Mouse (Mus musculus) liver, postnatal 0 days (tissue): ENCODE results near the gene Nceh1. TPM values are rescaled to one million over a fixed set of nuclear protein-coding genes. Genes with fewer than 3 reads are reported as not detected.

Experiments
- ATAC-seq: fragments of 200-750 bp; cut with Nextera tagmentation; 2 replicates; pipeline ENCODE4 v1.8.0; 2017; ENCODE audit warnings: mild to moderate bottlenecking, moderate library complexity
- DNase-seq: peaks from one replicate; pipeline ENCODE4 v3.0.0-alpha.2; 2016
- H3K27ac ChIP-seq: fragments of 300-500 bp; sonication (generic); 2 replicates; pipeline ENCODE4 v1.5.1; 2014; ENCODE audit warnings: antibody characterized with exemption, moderate library complexity, mild to moderate bottlenecking, low read depth
- H3K27me3 ChIP-seq: fragments of 300-500 bp; sonication (generic); 2 replicates; pipeline ENCODE4 v1.6.1; 2014; ENCODE audit warnings: low read length, control low read depth, mixed read lengths; ENCODE audit not compliant: insufficient read depth
- H3K36me3 ChIP-seq: fragments of 300-500 bp; sonication (generic); replicated peaks from 2 replicates; pipeline ENCODE4 v1.6.1; 2014; ENCODE audit warnings: mild to moderate bottlenecking, control low read depth, low read length, moderate library complexity, mixed read lengths; ENCODE audit not compliant: insufficient read depth
- H3K4me1 ChIP-seq: fragments of 300-500 bp; sonication (generic); 2 replicates; pipeline ENCODE4 v1.6.1; 2014; ENCODE audit warnings: antibody characterized with exemption, mild to moderate bottlenecking, control low read depth; ENCODE audit not compliant: insufficient read depth
- H3K4me2 ChIP-seq: fragments of 300-500 bp; sonication (generic); 2 replicates; pipeline ENCODE4 v1.6.1; 2014; ENCODE audit warnings: low read depth, mild to moderate bottlenecking, low read length, moderate library complexity, mixed read lengths
- H3K4me3 ChIP-seq: fragments of 300-500 bp; sonication (generic); 2 replicates; pipeline ENCODE4 v1.5.1; 2014; ENCODE audit warnings: low read depth, low read length
- H3K9ac ChIP-seq: fragments of 300-500 bp; sonication (generic); replicated peaks from 2 replicates; pipeline ENCODE4 v1.6.1; 2014; ENCODE audit warnings: mild to moderate bottlenecking, moderate library complexity
- H3K9me3 ChIP-seq: fragments of 300-500 bp; sonication (generic); 2 replicates; pipeline ENCODE4 v1.6.1; 2016; ENCODE audit warnings: mild to moderate bottlenecking, control low read depth, low read length, mixed read lengths
- CTCF ChIP-seq: sonication (generic); IDR thresholded peaks from 2 replicates; pipeline ENCODE4 v1.5.1; 2016; ENCODE audit warnings: antibody characterized with exemption, low read depth
- EP300 ChIP-seq: IDR thresholded peaks from 2 replicates; pipeline ENCODE4 v1.6.1; 2016; ENCODE audit warnings: antibody characterized with exemption, low read depth, mild to moderate bottlenecking
- WGBS: fragments of 180-500 bp; shearing (Covaris S2); extraction: QIAGEN DNeasy Blood & Tissue Kit; methylation state at CpG from one replicate; pipeline ENCODE4 v1.1.7; 2014; ENCODE audit not compliant: insufficient replicate concordance; 5-methylcytosine and 5-hydroxymethylcytosine counted together
- polyA plus RNA-seq: library from polyadenylated mRNA; unstranded; fragments of >200 nt; fragmentation: Nextera tagmentation; extraction: Ambion mirVana; gene quantifications from 2 replicates; pipeline ENCODE4 v1.2.1, GENCODE M21; 2015

Nceh1 gene
- polyA plus RNA-seq, 1 experiment from 2014 or later: 23.9 TPM

GRCm38 (mm10) chr3:27189320-27190261 is 6.8 kb downstream of the Nceh1 start:
- Histone ChIP-seq H3K27ac (peak overlapping the region; percentile 62), H3K4me1 (peaks cover 38% of the 10 kb centered on the region), H3K4me3 (no peak overlapping the region), H3K36me3 (0 out of 2 replicates have a peak, but pooled peaks cover 7% of the 10 kb centered on the region), H3K27me3 (no peaks in the 10 kb centered on the region), H3K9ac (no peak overlapping the region), H3K9me3 (no peaks in the 10 kb centered on the region), H3K4me2 (no peak overlapping the region)
- TF ChIP-seq EP300 (no peak), CTCF (no peak)
- ATAC-seq: peak; percentile 60
- WGBS: 57% methylated on average over 14 of the region's 14 CpGs
- DNase-seq: peak; percentile 77

DNA sequence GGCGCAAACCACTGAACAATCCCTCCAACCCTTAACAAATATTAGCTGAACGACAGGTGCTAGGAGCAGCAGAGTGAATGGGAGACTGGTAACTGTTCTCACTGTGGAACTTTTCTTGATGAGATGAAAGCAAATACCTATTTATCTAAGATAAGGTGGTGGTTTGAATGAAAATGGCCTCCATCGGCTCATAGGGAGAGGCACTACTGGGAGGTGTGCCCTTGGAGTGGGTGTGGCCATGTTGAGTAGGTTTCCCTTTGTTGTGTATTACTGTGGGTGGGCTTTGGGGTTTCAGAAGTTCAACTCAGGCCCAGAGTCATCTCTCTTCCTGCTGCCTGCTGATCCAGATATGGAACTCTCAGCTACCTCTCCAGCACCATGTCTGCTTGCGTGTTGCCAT is 8.1 kb downstream of the Nceh1 start:
- Histone ChIP-seq H3K27ac (no peak overlapping the region), H3K4me2 (no peak overlapping the region), H3K27me3 (no peaks in the 10 kb centered on the region), H3K36me3 (0 out of 2 replicates have a peak, but pooled peaks cover 4% of the 10 kb centered on the region), H3K9me3 (no peaks in the 10 kb centered on the region), H3K4me3 (no peak overlapping the region), H3K9ac (no peak overlapping the region), H3K4me1 (peaks cover 43% of the 10 kb centered on the region)
- ATAC-seq (no peak), DNase-seq (no peak)
- no peak for TF ChIP-seq CTCF
- TF ChIP-seq EP300: no peak
- WGBS: 73% methylated on average over 4 of the region's 4 CpGs

DNA sequence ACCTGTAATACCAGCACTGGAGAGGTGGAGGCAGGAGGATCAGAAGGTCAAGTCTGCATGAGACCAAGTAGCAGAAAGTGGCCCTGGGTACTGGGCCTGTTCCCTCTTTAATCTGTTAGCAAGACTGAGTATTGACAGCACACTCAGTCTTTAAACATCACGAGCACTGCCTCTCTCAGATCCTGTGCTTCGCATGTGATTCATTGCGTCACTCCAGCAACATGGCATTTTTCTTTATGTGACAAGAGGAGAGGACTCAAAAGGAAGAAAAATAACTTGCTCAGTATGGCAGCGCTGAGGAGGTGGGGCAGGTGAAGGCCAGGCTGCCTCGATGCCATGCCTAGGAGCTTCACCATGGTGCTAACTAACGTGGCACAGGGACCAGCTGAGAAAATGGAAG is 9.1 kb downstream of the Nceh1 start:
- ATAC-seq: no peak
- WGBS: 54% methylated on average over 6 of the region's 6 CpGs
- H3K27ac ChIP-seq: peak overlapping the region; percentile 76
- no peak overlapping the region for H3K9ac ChIP-seq
- no peak for TF ChIP-seq CTCF
- TF ChIP-seq EP300: no peak
- H3K4me3 ChIP-seq: no peak overlapping the region
- peaks cover 43% of the 10 kb centered on the region for H3K4me1 ChIP-seq
- DNase-seq: peak; percentile 27
- no peaks in the 10 kb centered on the region for H3K9me3 ChIP-seq
- H3K4me2 ChIP-seq: no peak overlapping the region
- no peaks in the 10 kb centered on the region for H3K27me3 ChIP-seq
- H3K36me3 ChIP-seq: 0 out of 2 replicates have a peak, but pooled peaks cover 4% of the 10 kb centered on the region

- H3K36me3 ChIP-seq: 0 out of 2 replicates have a peak, but pooled peaks cover 2% of the 10 kb centered on the region
- peaks cover 40% of the 10 kb centered on the region for H3K4me1 ChIP-seq
- H3K4me2 ChIP-seq: no peak overlapping the region
- no peak overlapping the region for H3K9ac ChIP-seq
- H3K9me3 ChIP-seq: no peaks in the 10 kb centered on the region
- ATAC-seq (peak; percentile 58), DNase-seq (peak; percentile 36)
- 33% methylated on average over 6 of the region's 6 CpGs for WGBS
- no peak overlapping the region for H3K4me3 ChIP-seq
- TF ChIP-seq EP300 (0 out of 2 replicates have a peak, but pooled peaks have one; percentile 46), CTCF (no peak)
- H3K27me3 ChIP-seq: no peaks in the 10 kb centered on the region
- H3K27ac ChIP-seq: peak overlapping the region; percentile 75
Measured at GRCm38 (mm10) chr3:27193844-27194317, 11.1 kb downstream of the Nceh1 start.

DNA sequence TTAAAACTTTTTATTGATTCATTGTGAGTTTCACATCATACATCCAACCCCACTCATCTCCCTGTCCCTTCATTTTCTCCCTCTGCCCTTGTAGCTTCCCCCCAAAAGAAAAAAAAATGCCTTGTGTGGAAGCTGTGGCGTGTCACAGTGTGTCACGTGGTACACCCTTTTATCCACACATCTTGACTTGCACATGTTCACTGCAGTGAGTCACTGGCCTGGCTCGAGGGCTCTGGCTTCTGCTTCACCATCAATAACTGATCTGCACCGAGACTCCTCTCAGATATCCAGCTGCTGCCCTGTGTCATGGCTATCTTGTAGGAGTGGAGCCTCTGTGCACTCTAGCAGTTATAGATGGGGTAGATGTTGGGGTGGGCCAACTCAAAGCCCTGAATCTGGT is 12.4 kb downstream of the Nceh1 start:
- Histone ChIP-seq H3K4me1 (peaks cover 42% of the 10 kb centered on the region), H3K9ac (no peak overlapping the region), H3K4me2 (no peak overlapping the region), H3K27ac (no peak overlapping the region), H3K4me3 (no peak overlapping the region), H3K36me3 (no peaks in the 10 kb centered on the region), H3K27me3 (no peaks in the 10 kb centered on the region), H3K9me3 (no peaks in the 10 kb centered on the region)
- 64% methylated on average over 4 of the region's 4 CpGs for WGBS
- TF ChIP-seq EP300 (no peak), CTCF (no peak)
- DNase-seq (no peak), ATAC-seq (0 out of 2 replicates have a peak, but pooled peaks have one; percentile 10)

DNA sequence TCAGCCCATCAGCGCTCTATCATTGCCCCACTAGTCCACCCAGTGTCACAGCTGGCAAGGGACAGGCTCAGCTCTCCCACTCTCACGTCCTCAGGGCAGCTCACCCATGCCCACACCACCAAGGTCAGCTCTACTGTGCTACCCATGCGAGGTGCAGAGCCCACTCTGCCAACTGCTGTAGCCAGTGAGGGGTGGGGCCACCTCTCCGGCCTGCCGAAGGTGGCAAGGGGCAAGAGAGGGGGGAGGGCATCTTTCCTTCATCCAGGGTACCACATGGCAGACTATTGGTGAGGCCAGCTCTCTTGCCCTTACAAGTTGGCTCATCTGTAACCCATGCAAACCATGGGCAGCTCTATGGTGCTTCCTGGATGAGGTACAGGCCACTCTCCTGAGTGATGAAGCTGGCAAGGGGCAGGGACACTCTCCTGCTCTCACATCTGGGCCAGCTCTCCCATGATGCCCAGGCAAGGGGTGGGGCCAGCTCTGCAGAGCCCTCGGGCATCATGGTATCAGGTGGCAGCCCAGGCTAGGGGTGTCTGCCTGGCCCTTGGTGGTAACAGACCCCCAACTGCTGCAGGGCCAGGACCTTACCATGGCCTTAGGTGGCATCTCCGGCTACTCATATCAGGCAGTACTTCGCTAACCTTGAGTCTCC is 12.9 kb downstream of the Nceh1 start:
- no peaks in the 10 kb centered on the region for H3K9me3 ChIP-seq
- no peak overlapping the region for H3K27ac ChIP-seq
- 85% methylated on average over 8 of the region's 8 CpGs for WGBS
- no peak for ATAC-seq
- no peak for DNase-seq
- H3K4me2 ChIP-seq: no peak overlapping the region
- no peak overlapping the region for H3K4me3 ChIP-seq
- H3K4me1 ChIP-seq: peaks cover 42% of the 10 kb centered on the region
- no peak overlapping the region for H3K9ac ChIP-seq
- no peaks in the 10 kb centered on the region for H3K27me3 ChIP-seq
- no peaks in the 10 kb centered on the region for H3K36me3 ChIP-seq
- TF ChIP-seq CTCF (no peak), EP300 (no peak)
